Mouse (Mus musculus): Measurements from ENCODE around the gene Slc27a5. TPM values are rescaled to one million over a fixed set of nuclear protein-coding genes. Genes with fewer than 3 reads are reported as not detected.

Slc27a5 gene
- polyA plus RNA-seq, 1 experiment: 0.89 TPM

DNA sequence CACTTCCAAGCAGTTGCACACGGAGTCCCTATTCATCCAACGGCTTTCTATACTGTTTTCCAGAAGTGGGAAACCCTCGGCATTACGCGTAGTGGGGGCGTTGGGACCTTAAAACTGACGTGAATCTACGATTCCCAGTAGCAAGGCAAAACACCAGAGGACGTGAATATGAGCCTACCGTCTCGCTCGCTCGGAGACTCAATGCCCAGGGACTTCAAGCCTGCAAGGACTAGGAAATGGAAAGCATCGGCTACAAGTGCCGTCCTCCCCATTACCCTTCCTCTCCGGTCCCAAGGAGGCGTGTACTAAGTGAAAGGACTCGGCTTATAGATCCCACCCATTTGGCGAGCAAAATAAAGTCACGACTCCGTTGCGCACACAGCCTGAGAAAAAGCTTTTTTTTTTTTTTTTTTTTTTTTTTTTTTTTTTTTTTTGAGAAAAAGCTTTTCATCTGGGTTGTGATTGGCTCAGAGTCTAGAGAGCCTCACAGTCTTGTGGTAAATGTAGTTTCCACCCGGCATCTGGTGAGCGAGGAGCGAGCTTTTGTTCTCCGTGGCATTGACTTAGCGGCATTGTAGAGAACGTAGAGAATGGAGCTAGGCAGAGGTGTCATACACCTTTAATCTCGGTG lies 36.4 kb downstream of the Slc27a5 start:
- H3K4me1 ChIP-seq (replicated peaks; ENCODE audit: control insufficient read depth, insufficient read depth, low read length): peaks cover 18% of the 10 kb centered on the region
- DNase-seq: peak; percentile 69
- H3K36me3 ChIP-seq (ENCODE audit: control insufficient read depth, insufficient read depth, low read length): no peaks in the 10 kb centered on the region
- H3K27ac ChIP-seq (ENCODE audit: control insufficient read depth, insufficient read depth, low read length): peak overlapping the region; percentile 91
- peak overlapping the region; percentile 84 for H3K4me3 ChIP-seq (ENCODE audit: control insufficient read depth, insufficient read depth, low read length)
- TF ChIP-seq POLR2A (IDR thresholded peaks at IDR 0.05; ENCODE audit: control insufficient read depth, extremely low read depth, insufficient read depth, low read length, poor library complexity) (no peak), CTCF (IDR thresholded peaks at IDR 0.05; ENCODE audit: borderline replicate concordance, control insufficient read depth, extremely low read depth, insufficient read depth, low read length, poor library complexity) (no peak)
- under 1% methylated on average over 29 of the region's 29 CpGs for WGBS
- H3K27me3 ChIP-seq (ENCODE audit: control insufficient read depth, insufficient read depth, low read length): no peaks in the 10 kb centered on the region

DNA sequence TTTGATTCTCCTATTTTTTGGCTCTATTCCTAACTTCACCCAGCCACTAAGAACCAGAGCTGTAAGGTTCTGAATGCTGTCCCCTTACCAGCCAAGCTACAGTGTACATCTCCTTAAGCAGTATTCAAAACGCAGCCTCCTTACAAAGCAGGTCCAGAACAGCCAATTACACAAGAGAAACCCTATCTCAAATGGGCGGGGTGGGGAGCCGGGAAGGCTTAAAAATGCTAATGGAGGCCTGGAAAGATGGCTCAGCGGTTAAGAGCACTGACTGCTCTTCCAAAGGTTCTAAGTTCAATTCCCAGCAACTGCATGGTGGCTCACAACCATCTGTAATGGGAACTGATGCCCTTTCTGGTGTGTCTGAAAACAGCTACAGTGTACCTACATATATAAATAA lies 38.3 kb downstream of the Slc27a5 start:
- Histone ChIP-seq H3K27ac (ENCODE audit: control insufficient read depth, insufficient read depth, low read length) (no peak overlapping the region), H3K4me3 (ENCODE audit: control insufficient read depth, insufficient read depth, low read length) (no peak overlapping the region), H3K27me3 (ENCODE audit: control insufficient read depth, insufficient read depth, low read length) (no peaks in the 10 kb centered on the region), H3K4me1 (replicated peaks; ENCODE audit: control insufficient read depth, insufficient read depth, low read length) (peaks cover 8% of the 10 kb centered on the region; the same call in 1 of the 2 replicates), H3K36me3 (ENCODE audit: control insufficient read depth, insufficient read depth, low read length) (no peaks in the 10 kb centered on the region)
- TF ChIP-seq CTCF (IDR thresholded peaks at IDR 0.05; ENCODE audit: borderline replicate concordance, control insufficient read depth, extremely low read depth, insufficient read depth, low read length, poor library complexity): no peak
- no peak for TF ChIP-seq POLR2A (IDR thresholded peaks at IDR 0.05; ENCODE audit: control insufficient read depth, extremely low read depth, insufficient read depth, low read length, poor library complexity)
- WGBS: 91% methylated on average over 4 of the region's 4 CpGs
- DNase-seq: no peak

DNA sequence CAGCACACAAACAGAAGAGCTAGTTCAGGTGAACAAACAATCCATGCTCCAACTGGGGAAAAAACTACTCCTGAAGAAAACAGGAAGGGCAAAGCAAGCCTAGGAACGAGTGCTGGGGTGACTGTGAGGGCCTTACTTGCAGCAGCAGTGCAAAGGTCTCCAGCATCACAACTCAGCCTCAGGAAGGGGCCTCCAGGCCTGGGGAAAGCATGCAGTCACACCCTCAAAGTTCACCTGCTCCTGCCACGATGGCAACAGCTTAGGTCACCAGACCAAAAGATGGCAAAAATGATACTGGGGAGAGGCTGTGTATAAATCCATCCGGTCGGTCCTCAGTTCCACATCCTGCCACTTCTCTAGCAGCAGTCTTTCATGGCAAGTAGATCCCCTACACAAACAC lies 39.0 kb downstream of the Slc27a5 start:
- Histone ChIP-seq H3K36me3 (ENCODE audit: control insufficient read depth, insufficient read depth, low read length) (no peaks in the 10 kb centered on the region), H3K4me1 (replicated peaks; ENCODE audit: control insufficient read depth, insufficient read depth, low read length) (peaks cover 8% of the 10 kb centered on the region; the same call in 1 of the 2 replicates), H3K27ac (ENCODE audit: control insufficient read depth, insufficient read depth, low read length) (no peak overlapping the region), H3K4me3 (ENCODE audit: control insufficient read depth, insufficient read depth, low read length) (no peak overlapping the region), H3K27me3 (ENCODE audit: control insufficient read depth, insufficient read depth, low read length) (no peaks in the 10 kb centered on the region)
- no peak for TF ChIP-seq CTCF (IDR thresholded peaks at IDR 0.05; ENCODE audit: borderline replicate concordance, control insufficient read depth, extremely low read depth, insufficient read depth, low read length, poor library complexity)
- no peak for TF ChIP-seq POLR2A (IDR thresholded peaks at IDR 0.05; ENCODE audit: control insufficient read depth, extremely low read depth, insufficient read depth, low read length, poor library complexity)
- 79% methylated on average over 4 of the region's 4 CpGs for WGBS
- DNase-seq: no peak

DNA sequence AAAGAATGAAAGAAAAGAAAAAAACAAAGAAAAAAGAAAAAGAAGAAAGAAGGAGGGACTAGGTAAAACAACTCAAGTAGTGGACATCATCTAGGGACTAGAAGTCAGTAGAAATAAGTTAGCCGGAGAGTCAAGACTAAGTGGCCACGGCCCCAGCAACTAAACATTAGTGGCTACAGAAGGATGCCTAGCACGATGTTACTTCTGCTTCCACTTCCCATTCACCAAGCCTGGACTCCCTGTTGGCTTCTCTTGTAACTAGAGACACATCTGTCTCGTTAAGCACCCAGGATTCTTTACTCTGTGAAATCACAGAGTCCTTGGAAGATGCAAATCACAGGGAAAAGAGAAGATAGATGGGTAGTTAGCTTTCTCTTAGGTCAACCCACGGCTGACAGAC lies 40.5 kb downstream of the Slc27a5 start:
- H3K4me3 ChIP-seq (ENCODE audit: control insufficient read depth, insufficient read depth, low read length): no peak overlapping the region
- no peak for TF ChIP-seq POLR2A (IDR thresholded peaks at IDR 0.05; ENCODE audit: control insufficient read depth, extremely low read depth, insufficient read depth, low read length, poor library complexity)
- TF ChIP-seq CTCF (IDR thresholded peaks at IDR 0.05; ENCODE audit: borderline replicate concordance, control insufficient read depth, extremely low read depth, insufficient read depth, low read length, poor library complexity): no peak
- H3K36me3 ChIP-seq (ENCODE audit: control insufficient read depth, insufficient read depth, low read length): no peaks in the 10 kb centered on the region
- H3K27me3 ChIP-seq (ENCODE audit: control insufficient read depth, insufficient read depth, low read length): no peaks in the 10 kb centered on the region
- DNase-seq: no peak
- WGBS: 80% methylated on average over 5 of the region's 5 CpGs
- H3K27ac ChIP-seq (ENCODE audit: control insufficient read depth, insufficient read depth, low read length): no peak overlapping the region
- peaks cover 7% of the 10 kb centered on the region; the same call in 1 of the 2 replicates for H3K4me1 ChIP-seq (replicated peaks; ENCODE audit: control insufficient read depth, insufficient read depth, low read length)

DNA sequence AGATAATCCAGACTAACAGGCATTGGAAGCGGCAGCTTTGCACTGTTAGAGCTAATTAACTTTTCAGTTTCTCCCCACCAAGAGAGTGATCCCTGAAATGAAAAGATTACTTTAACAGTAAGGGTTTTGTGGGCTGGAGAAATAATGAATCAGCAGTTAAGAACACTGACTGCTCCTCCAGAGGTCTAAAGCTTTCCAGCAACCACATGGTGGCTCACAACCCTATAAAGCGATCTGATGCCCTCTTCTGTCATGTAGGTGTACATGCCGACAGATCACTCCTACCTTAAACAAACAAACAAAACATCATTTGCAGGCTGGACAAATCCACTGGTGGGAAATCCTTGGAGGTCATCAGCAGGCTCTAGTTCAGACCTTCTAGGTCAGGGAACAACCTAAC lies 43.1 kb downstream of the Slc27a5 start:
- Histone ChIP-seq H3K27ac (ENCODE audit: control insufficient read depth, insufficient read depth, low read length) (no peak overlapping the region), H3K27me3 (ENCODE audit: control insufficient read depth, insufficient read depth, low read length) (no peaks in the 10 kb centered on the region), H3K4me1 (replicated peaks; ENCODE audit: control insufficient read depth, insufficient read depth, low read length) (peaks cover 4% of the 10 kb centered on the region; the same call in 1 of the 2 replicates), H3K36me3 (ENCODE audit: control insufficient read depth, insufficient read depth, low read length) (no peaks in the 10 kb centered on the region), H3K4me3 (ENCODE audit: control insufficient read depth, insufficient read depth, low read length) (no peak overlapping the region)
- 25% methylated on average over 3 of the region's 3 CpGs for WGBS
- TF ChIP-seq CTCF (IDR thresholded peaks at IDR 0.05; ENCODE audit: borderline replicate concordance, control insufficient read depth, extremely low read depth, insufficient read depth, low read length, poor library complexity): no peak
- no peak for TF ChIP-seq POLR2A (IDR thresholded peaks at IDR 0.05; ENCODE audit: control insufficient read depth, extremely low read depth, insufficient read depth, low read length, poor library complexity)
- no peak for DNase-seq

DNA sequence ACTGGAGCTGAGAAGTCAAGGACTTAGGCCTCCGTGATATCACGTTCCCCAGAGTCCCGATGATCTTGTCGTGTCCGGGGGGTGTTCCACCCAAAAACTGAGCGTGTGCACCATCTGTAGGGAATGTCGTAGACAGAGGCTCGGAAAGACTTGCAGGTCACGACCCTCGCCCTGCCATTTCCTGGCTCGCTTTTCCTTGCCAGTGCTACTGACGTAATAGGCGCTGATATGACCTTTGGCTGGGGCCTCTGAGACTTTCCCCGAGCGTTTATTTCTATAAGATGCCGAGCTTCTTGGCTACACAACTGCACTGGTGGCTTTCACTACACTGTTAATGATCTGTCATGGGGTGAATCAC lies 48.1 kb downstream of the Slc27a5 start:
- WGBS: 1% methylated on average over 16 of the region's 16 CpGs
- H3K27me3 ChIP-seq (ENCODE audit: control insufficient read depth, insufficient read depth, low read length): no peaks in the 10 kb centered on the region

More for the DNA sequence above, 48.1 kb downstream of the Slc27a5 start:
- Histone ChIP-seq H3K4me1 (replicated peaks; ENCODE audit: control insufficient read depth, insufficient read depth, low read length) (peaks cover 8% of the 10 kb centered on the region), H3K36me3 (ENCODE audit: control insufficient read depth, insufficient read depth, low read length) (no peaks in the 10 kb centered on the region), H3K27ac (ENCODE audit: control insufficient read depth, insufficient read depth, low read length) (peak overlapping the region; percentile 33), H3K4me3 (ENCODE audit: control insufficient read depth, insufficient read depth, low read length) (peak overlapping the region; percentile 69)
- TF ChIP-seq POLR2A (IDR thresholded peaks at IDR 0.05; ENCODE audit: control insufficient read depth, extremely low read depth, insufficient read depth, low read length, poor library complexity) (no peak), CTCF (IDR thresholded peaks at IDR 0.05; ENCODE audit: borderline replicate concordance, control insufficient read depth, extremely low read depth, insufficient read depth, low read length, poor library complexity) (no peak)
- no peak for DNase-seq
